Mouse (Mus musculus) lung, postnatal 14 days (tissue): ENCODE results near the gene H2-Q7.
"Not testable (repeated sequence)": the region's sequence is repeated elsewhere in the genome, so short reads cannot be mapped to it uniquely, and the experiment has no call there.

Source experiments
- DNase-seq: peaks from one replicate; pipeline ENCODE4 v3.0.0; 2021

Gene H2-Q7

DNA sequence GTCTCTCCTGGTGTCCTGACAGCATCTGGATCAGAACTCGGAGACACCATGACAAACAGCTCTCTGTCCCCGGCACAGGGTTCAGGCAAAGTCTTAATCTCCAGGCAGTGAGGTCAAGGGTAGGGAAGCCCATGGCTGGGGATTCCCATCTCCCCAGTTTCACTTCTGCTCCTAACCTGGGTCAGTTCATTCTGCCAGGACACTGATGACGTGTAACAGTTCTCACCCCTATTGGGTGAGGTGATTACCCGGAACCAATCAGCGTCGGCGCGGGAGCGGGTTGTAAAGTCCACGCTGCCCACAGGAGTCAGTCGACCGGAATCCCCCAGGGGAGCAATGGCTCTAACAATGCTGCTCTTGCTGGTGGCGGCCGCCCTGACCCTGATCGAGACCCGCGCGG lies at the start of gene H2-Q7:
Gene H2-Q7, plus strand, starts transcription at position 271 of the 400 bp plus-strand sequence.
- DNase-seq, result peak; percentile 88

DNA sequence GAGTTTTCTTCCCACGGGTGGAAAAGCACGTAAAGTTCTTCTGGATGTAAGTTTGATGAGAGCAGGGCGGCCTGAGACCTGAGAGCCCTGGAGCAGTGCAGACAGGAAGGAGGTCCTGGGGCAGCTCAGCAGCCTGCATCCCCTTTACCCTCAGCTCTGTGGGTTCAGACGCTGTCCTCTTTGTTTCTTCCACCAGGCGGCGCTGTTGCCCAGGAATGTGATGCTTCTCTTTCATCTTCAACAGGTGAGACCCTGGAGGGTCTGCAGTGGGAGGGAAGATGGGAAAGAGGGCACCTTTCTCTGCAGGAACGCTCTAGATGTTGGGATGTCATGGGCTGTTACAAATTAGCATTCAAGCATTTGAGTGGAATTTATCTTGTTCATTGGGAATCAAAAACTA lies 49.2 kb upstream of the H2-Q7 start:
- DNase-seq, result peak; percentile 59

- DNase-seq, result not testable (repeated sequence)
These were observed 46.3 kb upstream of the H2-Q7 start for GRCm38 (mm10) chr17:35392671-35393070.

GRCm38 (mm10) chr17:35393864-35394800 lies 44.8 kb upstream of the H2-Q7 start:
- peak; percentile 10 for DNase-seq

DNA sequence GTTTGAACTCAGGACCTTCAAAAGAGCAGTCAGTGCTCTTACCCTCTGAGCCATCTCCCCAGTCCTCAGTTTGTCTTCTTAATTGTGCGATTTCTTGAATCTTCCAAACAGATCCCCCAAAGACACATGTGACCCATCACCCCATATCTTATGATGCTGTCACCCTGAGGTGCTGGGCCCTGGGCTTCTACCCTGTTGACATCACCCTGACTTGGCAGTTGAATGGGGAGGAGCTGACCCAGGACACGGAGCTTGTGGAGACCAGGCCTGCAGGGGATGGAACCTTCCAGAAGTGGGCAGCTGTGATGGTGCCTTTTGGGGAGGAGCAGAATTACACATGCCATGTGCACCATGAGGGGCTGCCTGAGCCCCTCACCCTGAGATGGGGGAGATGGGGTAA lies 42.0 kb upstream of the H2-Q7 start:
- not testable (repeated sequence) for DNase-seq

- DNase-seq, result not testable (repeated sequence)
These were observed 25.9 kb upstream of the H2-Q7 start for GRCm38 (mm10) chr17:35413057-35413456.

- DNase-seq, result not testable (repeated sequence)
These were observed 23.5 kb upstream of the H2-Q7 start for GRCm38 (mm10) chr17:35415273-35416129.

- DNase-seq, result no peak
These were observed 20.2 kb upstream of the H2-Q7 start for GRCm38 (mm10) chr17:35418772-35419171.

DNA sequence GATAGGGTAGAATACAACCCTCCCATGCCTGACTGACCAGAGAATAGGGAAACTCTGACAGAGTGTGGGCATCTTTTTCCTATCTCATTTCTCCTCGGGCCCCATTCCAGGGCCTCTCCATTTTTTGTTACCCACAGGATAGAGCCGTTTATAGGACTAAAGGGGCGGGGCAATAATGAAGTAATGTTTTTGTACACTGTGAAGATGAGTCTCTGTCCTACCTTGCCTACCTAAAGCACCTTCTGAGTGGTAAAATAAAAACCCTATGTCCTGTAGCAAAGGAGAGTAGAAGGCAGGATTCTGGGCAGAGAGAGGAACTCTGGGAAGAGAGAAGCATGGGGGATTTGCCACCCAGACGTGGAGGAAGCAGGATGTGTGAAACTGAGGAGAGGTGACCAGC lies 19.4 kb upstream of the H2-Q7 start:
- DNase-seq, result not testable (repeated sequence)

DNA sequence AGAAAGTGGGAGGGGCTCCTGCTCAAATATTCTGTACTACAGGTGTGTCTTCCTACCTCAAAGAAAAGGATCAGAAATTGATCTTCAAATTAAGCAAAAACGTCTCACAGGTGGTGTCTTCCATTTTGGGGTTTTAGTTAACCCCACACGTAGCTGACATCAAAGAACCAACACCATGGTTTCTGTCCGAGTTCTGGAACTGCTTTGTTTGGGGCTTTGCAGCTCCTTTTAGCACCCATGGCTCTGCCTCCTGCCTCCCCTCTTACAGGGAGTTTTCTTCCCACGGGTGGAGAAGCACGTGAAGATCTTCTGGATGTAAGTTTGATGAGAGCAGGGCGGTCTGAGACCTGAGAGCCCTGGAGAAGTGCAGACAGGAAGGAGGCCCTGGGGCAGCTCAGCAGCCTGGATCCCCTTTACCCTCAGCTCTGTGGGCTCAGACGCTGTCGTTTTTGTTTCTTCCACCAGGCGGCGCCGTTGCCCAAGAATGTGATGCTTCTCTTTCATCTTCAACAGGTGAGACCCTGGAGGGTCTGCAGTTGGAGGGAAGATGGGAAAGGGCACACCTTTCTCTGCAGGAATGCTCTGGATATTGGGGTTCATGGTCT lies 18.6 kb upstream of the H2-Q7 start:
- peak; percentile 47 for DNase-seq

DNA sequence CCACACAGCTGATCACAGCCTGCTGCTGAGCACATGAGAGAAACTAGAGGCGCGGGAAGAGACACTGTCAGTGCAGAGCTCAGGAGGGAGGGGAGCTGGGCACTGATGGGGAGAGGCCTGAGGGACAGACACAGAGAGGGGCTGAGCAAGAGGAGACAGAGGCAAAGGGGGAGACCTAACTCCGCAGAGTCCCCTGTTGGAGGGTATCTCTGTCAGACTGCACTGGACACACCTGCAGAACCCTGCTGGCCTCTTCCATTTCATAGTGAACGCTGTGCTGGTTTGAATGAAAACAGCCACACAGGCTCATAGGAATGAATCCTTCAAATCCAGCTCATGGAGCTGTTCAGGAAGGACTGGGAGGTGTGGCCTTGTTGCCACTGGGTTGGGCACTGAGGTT lies 17.6 kb upstream of the H2-Q7 start:
- not testable (repeated sequence) for DNase-seq

- not testable (repeated sequence) for DNase-seq
These were observed 16.6 kb upstream of the H2-Q7 start for GRCm38 (mm10) chr17:35422360-35422759.

- not testable (repeated sequence) for DNase-seq
These were observed 15.7 kb upstream of the H2-Q7 start for GRCm38 (mm10) chr17:35423131-35423810.

DNA sequence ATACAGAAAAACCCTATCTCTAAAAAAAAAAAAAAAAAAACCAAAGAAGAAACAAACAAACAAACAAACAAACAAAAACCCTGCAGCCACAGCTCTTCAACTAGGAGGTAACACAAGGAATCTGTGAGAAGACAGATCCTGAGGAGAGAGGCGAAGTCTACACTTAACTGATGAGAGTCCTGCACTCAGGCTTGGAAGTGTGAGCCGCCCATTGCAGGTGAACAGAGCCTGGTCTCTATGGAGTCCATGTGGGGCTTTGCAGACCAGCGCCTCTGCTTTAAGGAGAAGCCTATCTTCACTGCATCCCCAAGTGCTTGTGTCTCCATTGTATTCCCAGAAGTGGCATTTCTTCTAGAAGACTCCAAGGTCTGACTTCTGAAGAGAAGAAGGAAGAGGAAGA lies 14.8 kb upstream of the H2-Q7 start:
- DNase-seq, result not testable (repeated sequence)

GRCm38 (mm10) chr17:35424624-35425416 lies 14.1 kb upstream of the H2-Q7 start, which contains the start of gene H2-Q6:
Gene H2-Q6 (plus strand): TSS chr17:35424850.
- peak; percentile 65 for DNase-seq

DNA sequence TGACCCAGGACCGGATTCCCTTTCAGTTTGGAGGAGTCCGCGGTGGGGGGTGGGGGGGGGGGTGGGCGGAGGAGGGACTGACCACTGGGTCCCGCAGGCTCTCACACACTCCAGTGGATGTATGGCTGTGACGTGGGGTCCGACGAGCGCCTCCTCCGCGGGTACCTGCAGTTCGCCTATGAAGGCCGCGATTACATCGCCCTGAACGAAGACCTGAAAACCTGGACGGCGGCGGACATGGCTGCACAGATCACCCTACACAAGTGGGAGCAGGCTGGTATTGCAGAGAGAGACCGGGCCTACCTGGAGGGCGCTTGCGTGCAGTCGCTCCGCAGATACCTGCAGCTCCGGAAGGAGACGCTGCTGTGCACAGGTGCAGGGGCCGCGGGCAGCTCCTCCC lies 13.5 kb upstream of the H2-Q7 start:
- not testable (repeated sequence) for DNase-seq

DNA sequence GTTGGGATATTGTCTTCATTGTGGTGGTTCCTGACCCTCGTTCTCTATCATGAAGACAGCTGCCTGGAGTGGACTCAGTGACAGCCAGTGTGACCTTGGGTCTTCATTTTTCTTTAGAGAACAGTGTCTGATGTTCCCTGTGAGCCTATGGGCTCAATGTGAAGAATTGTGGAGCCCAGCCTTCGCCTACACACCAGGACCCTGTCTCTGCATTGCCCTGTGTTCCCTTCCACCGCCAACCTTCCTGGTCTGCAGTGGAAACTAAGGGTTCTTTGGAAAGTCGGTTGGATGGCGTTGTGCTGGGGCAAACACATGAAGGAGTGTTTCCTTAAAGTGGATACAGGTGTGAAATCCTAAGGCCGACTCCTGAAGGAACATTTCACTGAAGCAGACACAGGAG lies 10.1 kb upstream of the H2-Q7 start:
- DNase-seq, result not testable (repeated sequence)

- not testable (repeated sequence) for DNase-seq
These were observed 8.3 kb upstream of the H2-Q7 start for GRCm38 (mm10) chr17:35430671-35431070.

DNA sequence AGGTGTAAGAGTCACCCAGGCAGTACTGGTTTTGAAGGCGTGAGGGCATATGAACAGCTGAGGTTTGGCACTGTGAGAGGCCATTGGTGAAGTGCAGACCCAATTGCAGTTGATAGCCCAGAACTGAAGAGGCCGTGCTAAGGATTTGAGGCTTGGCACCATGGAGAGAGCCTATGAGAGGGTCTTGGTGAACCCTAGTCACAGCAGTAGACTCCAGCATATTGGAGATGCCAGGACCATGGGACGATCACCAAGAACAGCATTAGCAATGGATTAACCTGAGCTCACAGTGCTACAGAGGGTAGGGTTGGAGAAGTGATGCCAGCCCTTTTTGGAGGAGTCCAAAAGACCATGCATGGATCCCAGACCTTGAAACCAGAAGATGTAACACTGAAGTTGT lies 6.8 kb upstream of the H2-Q7 start:
- not testable (repeated sequence) for DNase-seq

- peak; percentile 25 for DNase-seq
These were observed 4.1 kb upstream of the H2-Q7 start for GRCm38 (mm10) chr17:35434836-35435235.

GRCm38 (mm10) chr17:35435577-35435976 lies 3.4 kb upstream of the H2-Q7 start:
- DNase-seq, result not testable (repeated sequence)
